In the genomic region with DNA sequence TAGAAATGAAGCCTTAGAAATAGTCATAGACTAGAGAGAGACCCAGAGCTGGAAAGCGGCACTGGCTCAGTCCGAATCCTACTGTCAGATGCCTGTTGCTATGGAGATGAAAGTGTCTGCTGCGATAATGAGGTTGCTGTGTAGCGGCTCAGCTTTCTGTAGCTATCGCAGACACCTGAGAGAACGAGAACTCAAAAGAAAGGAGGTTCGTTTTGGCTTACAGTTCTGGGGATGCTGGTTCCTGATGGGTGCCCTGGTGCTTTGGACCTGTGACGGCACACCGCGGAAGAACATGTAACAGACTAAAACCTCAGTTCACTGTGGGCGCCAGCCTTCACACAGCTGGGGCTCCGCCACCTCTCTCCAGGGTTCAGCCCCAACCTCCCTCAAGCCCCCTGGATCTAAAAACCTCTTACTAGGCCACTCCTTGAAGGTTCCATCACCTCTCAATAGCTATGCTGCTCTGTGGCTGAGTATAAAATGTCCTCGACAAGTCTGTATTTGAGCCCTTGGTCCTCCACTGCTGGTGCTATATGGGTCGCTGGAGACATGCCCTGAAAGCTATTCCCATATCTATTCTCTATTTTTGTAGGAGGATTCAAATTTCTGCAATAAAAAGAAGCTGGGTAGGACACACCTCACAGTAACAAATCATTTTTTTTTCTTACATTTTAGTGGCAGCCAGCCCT, we compare ENCODE assay signal across 8 mouse cellular contexts. TPM values are rescaled to one million over a fixed set of nuclear protein-coding genes. Genes with fewer than 3 reads are reported as not detected.
DNase-seq lines count a peak whose midpoint lies in the region.

No protein-coding gene starts in this region.

- intact Hi-C loops in left cerebral cortex, postnatal 14 days (cut with DNase I), result no loop called here

- peak; percentile 9 to 15 for DNase-seq in cerebellum, postnatal 25 days
- DNase-seq in cerebellum, adult 18-20 months, result no peak
- peak; percentile 22 to 51 for DNase-seq in frontal cortex, postnatal 36 days (ENCODE audit: low spot score in 2 of 2)
- peak; percentile 57 to 76 for DNase-seq in left cerebral cortex, postnatal 14 days (ENCODE audit: low spot score in 2 of 2)
- DNase-seq in retina, postnatal 1 day, result peak; percentile 39
- DNase-seq in thymus, postnatal 14 days, result no peak
- no peak for DNase-seq in kidney, adult 8-10 months
- DNase-seq in kidney, postnatal 4 days, result no peak

RNA-seq across cellular contexts. Expression of a gene that starts 6.1 kb away (rescaled TPM):
- total RNA-seq in left cerebral cortex, postnatal 14 days (2021), result 10 to 100 TPM; 32.3 to 32.5 TPM

Comparison
In these comparisons a context has a peak if more than half of its experiments do, and no peak if none do; other contexts are left out.
1. DNase-seq: peak in cerebellum, postnatal 25 days (2 of 2), frontal cortex, postnatal 36 days (2 of 2), left cerebral cortex, postnatal 14 days (2 of 2) and retina, postnatal 1 day (single experiment); none in cerebellum, adult 18-20 months (0 of 2), thymus, postnatal 14 days (single experiment), kidney, adult 8-10 months (0 of 2) and kidney, postnatal 4 days (0 of 2).